Mouse (Mus musculus) granulocyte monocyte progenitor cell, adult 5-6 weeks (primary cell): Measurements from ENCODE around the gene Trpm6. TPM values are rescaled to one million over a fixed set of nuclear protein-coding genes. Genes with fewer than 3 reads are reported as not detected.

Source experiments
- ATAC-seq: replicated peaks from 2 replicates; pipeline ENCODE4 v1.8.0; 2016; ENCODE audit warnings: mild to moderate bottlenecking, moderate TSS enrichment, inconsistent platforms; ENCODE audit not compliant: poor library complexity, severe bottlenecking
- total RNA-seq, 2 experiments: library from RNA; stranded (forward) in 1 of 2; stranded (reverse) in 1 of 2; fragments of 200-712, 200-1000 nt in 1 of 2; fragments of >200 nt in 1 of 2; fragmentation: Nextera tagmentation in 1 of 2; gene quantifications; 2 replicates each; pipeline ENCODE4 v1.2.3; 2014 to 2017

Gene Trpm6
- total RNA-seq, 2 experiments from 2014 or later: 0.09 TPM; not detected in 1

GRCm38 (mm10) chr19:18766399-18766798 lies 16.6 kb downstream of the Trpm6 start:
- ATAC-seq: no peak

GRCm38 (mm10) chr19:18771048-18771447 lies 21.3 kb downstream of the Trpm6 start:
- ATAC-seq: no peak

- ATAC-seq: no peak
Observed at GRCm38 (mm10) chr19:18771561-18771960, 21.8 kb downstream of the Trpm6 start.

GRCm38 (mm10) chr19:18772888-18773488 lies 23.2 kb downstream of the Trpm6 start:
- ATAC-seq: no peak

- no peak for ATAC-seq
Observed at GRCm38 (mm10) chr19:18774085-18774484, 24.3 kb downstream of the Trpm6 start.

GRCm38 (mm10) chr19:18799646-18800045 lies 49.9 kb downstream of the Trpm6 start:
- ATAC-seq: no peak

- no peak for ATAC-seq
Observed at GRCm38 (mm10) chr19:18811264-18811663, 61.5 kb downstream of the Trpm6 start.

- no peak for ATAC-seq
Observed at GRCm38 (mm10) chr19:18815170-18815569, 65.4 kb downstream of the Trpm6 start.

GRCm38 (mm10) chr19:18817425-18817824 lies 67.6 kb downstream of the Trpm6 start:
- no peak for ATAC-seq

- ATAC-seq: no peak
Observed at GRCm38 (mm10) chr19:18828601-18829000, 78.8 kb downstream of the Trpm6 start.

GRCm38 (mm10) chr19:18831196-18831595 lies 81.4 kb downstream of the Trpm6 start:
- ATAC-seq: no peak

GRCm38 (mm10) chr19:18834971-18835370 lies 85.2 kb downstream of the Trpm6 start:
- ATAC-seq: peak; percentile 88

GRCm38 (mm10) chr19:18841789-18842562 lies 92.2 kb downstream of the Trpm6 start:
- no peak for ATAC-seq

- no peak for ATAC-seq
Observed at GRCm38 (mm10) chr19:18842626-18843025, 92.8 kb downstream of the Trpm6 start.

- ATAC-seq: no peak
Observed at GRCm38 (mm10) chr19:18846336-18846735, 96.6 kb downstream of the Trpm6 start.

- ATAC-seq: no peak
Observed at GRCm38 (mm10) chr19:18868311-18868710, 118.5 kb downstream of the Trpm6 start.

- ATAC-seq: no peak
Observed at GRCm38 (mm10) chr19:18872792-18873569, 123.2 kb downstream of the Trpm6 start.

GRCm38 (mm10) chr19:18873709-18874644 lies 124.2 kb downstream of the Trpm6 start:
- no peak for ATAC-seq

GRCm38 (mm10) chr19:18879264-18879663 lies 129.5 kb downstream of the Trpm6 start:
- ATAC-seq: no peak

- ATAC-seq: no peak
Observed at GRCm38 (mm10) chr19:18881162-18881561, 131.4 kb downstream of the Trpm6 start.
